Mouse (Mus musculus): Measurements from ENCODE around the gene Cabp7. TPM values are rescaled to one million over a fixed set of nuclear protein-coding genes. Genes with fewer than 3 reads are reported as not detected.
A peak's percentile ranks its signal among the peaks of the same experiment; 100 is the strongest.

The Cabp7 gene
- polyA plus RNA-seq (2021): 0.03 TPM

DNA sequence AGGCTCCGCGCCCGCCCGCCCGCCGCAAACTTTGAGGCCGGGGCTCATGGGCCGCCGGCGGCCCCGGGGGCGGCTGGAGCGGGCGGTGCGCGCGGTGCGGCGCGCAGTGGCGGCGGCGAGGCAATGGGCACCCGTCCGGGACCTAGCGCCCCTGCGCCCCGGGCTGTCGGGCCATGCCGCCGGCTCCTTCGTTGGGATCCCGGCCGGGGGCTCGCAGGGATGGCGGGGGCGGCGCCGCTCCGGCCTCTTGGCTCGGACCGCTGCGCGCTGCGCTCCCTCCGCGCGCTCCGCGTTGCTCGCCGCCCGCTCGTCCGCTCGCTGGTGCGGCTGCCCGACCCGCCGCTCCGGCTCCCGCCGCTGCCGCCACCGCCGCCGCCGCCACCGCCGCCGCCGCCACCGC is at the start of gene Cabp7:
Gene Cabp7 (minus strand): TSS at position 46 of the 400 bp plus-strand sequence.
- ATAC-seq (peak; percentile 6), DNase-seq (ENCODE audit: low read depth, low spot score) (no peak)
- CTCF ChIA-PET: no interaction called here
- peaks cover 68% of the 10 kb centered on the region for H3K27me3 ChIP-seq
- POLR2A ChIA-PET: no interaction called here
- TF ChIP-seq CTCF (IDR thresholded peaks at IDR 0.05): no peak
- in situ Hi-C loops (cut with MboI; ENCODE audit: low pct_unique_long_range_greater_than_20kb): no loop called here

DNA sequence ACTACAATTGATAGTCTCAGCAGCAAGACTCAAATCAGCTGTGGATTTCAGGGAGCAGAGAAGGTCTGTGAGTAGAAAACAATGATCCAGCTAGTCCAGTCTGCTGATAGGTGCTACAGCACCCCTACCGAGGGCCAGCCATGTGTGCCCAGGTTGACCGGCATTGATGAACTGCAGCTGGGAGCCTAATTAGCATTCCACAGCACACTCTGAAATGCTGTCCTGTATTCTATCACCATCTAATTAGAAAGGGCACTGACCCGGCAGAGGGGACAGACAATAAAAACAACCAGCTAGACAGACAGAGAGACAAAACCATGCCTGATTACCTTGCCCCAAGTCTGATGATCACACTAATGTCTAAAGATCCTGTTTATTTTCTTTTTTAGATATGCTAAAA is 46.4 kb upstream of the Cabp7 start:
- DNase-seq (ENCODE audit: low read depth, low spot score) (no peak), ATAC-seq (no peak)
- no peaks in the 10 kb centered on the region for H3K27me3 ChIP-seq
- in situ Hi-C loops (cut with MboI; ENCODE audit: low pct_unique_long_range_greater_than_20kb): no loop called here
- ChIA-PET POLR2A (no interaction called here), CTCF (interaction anchor here (0.9 kb wide), 1 partner anchor 20 kb away, joined by 4 read pairs; no protein-coding TSS in a partner anchor)
- no peak for TF ChIP-seq CTCF (IDR thresholded peaks at IDR 0.05)

- in situ Hi-C loops (cut with MboI; ENCODE audit: low pct_unique_long_range_greater_than_20kb): no loop called here
- CTCF ChIA-PET: no interaction called here
- no peak for DNase-seq (ENCODE audit: low read depth, low spot score)
- POLR2A ChIA-PET: no interaction called here
- H3K27me3 ChIP-seq: no peaks in the 10 kb centered on the region
- no peak for ATAC-seq
- TF ChIP-seq CTCF (IDR thresholded peaks at IDR 0.05): no peak
Observed at GRCm38 (mm10) chr11:4791549-4791948, 45.0 kb upstream of the Cabp7 start.

DNA sequence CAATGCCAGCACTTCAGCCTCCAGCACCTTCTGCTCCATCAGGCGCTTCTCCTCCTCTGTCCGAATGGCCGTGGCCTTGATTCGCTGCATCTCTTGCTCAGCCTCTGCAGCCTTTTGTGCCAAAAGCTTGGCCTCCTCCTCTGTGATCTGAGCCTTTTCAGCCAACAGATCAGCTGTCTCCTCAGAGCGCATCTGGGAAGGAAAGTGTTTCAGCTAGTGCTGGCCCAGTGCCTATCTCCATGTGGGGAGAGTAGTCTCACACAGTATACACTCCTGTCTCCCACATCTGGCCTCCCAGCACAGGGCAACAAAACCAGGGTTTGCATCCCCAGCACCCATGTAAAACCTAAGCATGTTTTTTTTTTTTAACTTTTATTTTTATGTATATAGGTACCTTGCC is 43.1 kb upstream of the Cabp7 start:
- DNase-seq (ENCODE audit: low read depth, low spot score) (no peak), ATAC-seq (no peak)
- CTCF ChIA-PET: no interaction called here
- in situ Hi-C loops (cut with MboI; ENCODE audit: low pct_unique_long_range_greater_than_20kb): no loop called here
- H3K27me3 ChIP-seq: no peaks in the 10 kb centered on the region
- POLR2A ChIA-PET: no interaction called here
- no peak for TF ChIP-seq CTCF (IDR thresholded peaks at IDR 0.05)

GRCm38 (mm10) chr11:4784629-4785142 is 38.1 kb upstream of the Cabp7 start:
- ChIA-PET CTCF (interaction anchor here (0.8 to 1.5 kb wide), 2 partner anchors 11 to 27 kb away, joined by 4 read pairs; no protein-coding TSS in a partner anchor), POLR2A (no interaction called here)
- DNase-seq (ENCODE audit: low read depth, low spot score): no peak
- TF ChIP-seq CTCF (IDR thresholded peaks at IDR 0.05): no peak
- H3K27me3 ChIP-seq: no peaks in the 10 kb centered on the region
- no peak for ATAC-seq
- in situ Hi-C loops (cut with MboI; ENCODE audit: low pct_unique_long_range_greater_than_20kb): no loop called here

- TF ChIP-seq CTCF (IDR thresholded peaks at IDR 0.05): no peak
- POLR2A ChIA-PET: no interaction called here
- CTCF ChIA-PET: no interaction called here
- in situ Hi-C loops (cut with MboI; ENCODE audit: low pct_unique_long_range_greater_than_20kb): no loop called here
- H3K27me3 ChIP-seq: no peaks in the 10 kb centered on the region
- ATAC-seq (no peak), DNase-seq (ENCODE audit: low read depth, low spot score) (no peak)
Observed at GRCm38 (mm10) chr11:4783116-4783515, 36.5 kb upstream of the Cabp7 start.

DNA sequence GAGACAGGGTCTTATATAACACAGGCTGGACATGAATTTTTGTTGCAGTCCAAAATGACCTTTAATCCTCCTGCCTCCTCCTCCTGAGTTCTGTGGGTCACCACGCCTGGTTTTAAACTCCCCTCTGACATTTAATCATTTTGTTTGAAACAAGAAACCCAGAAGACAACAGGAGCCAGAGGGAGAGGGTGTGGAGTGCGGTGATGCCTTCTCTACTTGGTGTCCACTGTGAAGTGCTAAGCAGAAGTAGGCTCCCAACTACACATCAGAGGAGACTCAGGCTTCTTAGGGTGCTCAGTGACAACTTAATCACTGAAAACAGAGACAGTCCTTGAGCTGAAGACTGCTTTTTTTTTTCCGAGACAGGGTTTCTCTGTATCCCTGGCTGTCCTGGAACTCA is 34.3 kb upstream of the Cabp7 start:
- in situ Hi-C loops (cut with MboI; ENCODE audit: low pct_unique_long_range_greater_than_20kb): no loop called here
- POLR2A ChIA-PET: no interaction called here
- CTCF ChIA-PET: no interaction called here
- no peak for TF ChIP-seq CTCF (IDR thresholded peaks at IDR 0.05)
- no peak for DNase-seq (ENCODE audit: low read depth, low spot score)
- ATAC-seq: no peak
- no peaks in the 10 kb centered on the region for H3K27me3 ChIP-seq

- POLR2A ChIA-PET: no interaction called here
- in situ Hi-C loops (cut with MboI; ENCODE audit: low pct_unique_long_range_greater_than_20kb): loop anchor here (5.0 kb wide), 1 partner anchor 336 kb away; no protein-coding TSS in a partner anchor
- CTCF ChIA-PET: interaction anchor here (0.6 to 2.0 kb wide), 6 partner anchors 11 to 70 kb away, joined by 3 to 5 read pairs (median 4); no protein-coding TSS in a partner anchor
- TF ChIP-seq CTCF (IDR thresholded peaks at IDR 0.05): no peak
- ATAC-seq (no peak), DNase-seq (ENCODE audit: low read depth, low spot score) (no peak)
- H3K27me3 ChIP-seq: no peaks in the 10 kb centered on the region
Observed at GRCm38 (mm10) chr11:4772925-4773324, 26.3 kb upstream of the Cabp7 start.

DNA sequence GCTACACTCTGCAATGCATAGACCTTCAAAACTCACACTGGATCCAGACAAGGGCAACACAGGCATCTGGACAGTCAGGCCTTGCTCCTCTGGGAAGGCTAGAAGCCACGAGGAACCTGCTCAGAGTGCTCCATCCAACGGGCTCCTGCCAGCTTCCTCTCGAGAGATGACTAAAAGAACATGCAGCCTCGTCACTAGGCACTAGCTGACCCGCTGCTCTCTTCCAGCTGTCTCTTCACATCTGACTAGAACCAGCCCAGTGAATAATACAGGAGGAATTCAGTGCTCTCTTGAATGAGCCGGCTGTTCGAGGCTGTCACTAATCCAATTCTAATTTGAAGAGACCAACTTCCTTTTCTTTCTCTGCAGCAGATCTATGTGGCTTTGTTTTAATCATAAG is 25.2 kb upstream of the Cabp7 start:
- TF ChIP-seq CTCF (IDR thresholded peaks at IDR 0.05): no peak
- in situ Hi-C loops (cut with MboI; ENCODE audit: low pct_unique_long_range_greater_than_20kb): loop anchor here (5.0 kb wide), 1 partner anchor 334 kb away; no protein-coding TSS in a partner anchor
- no peaks in the 10 kb centered on the region for H3K27me3 ChIP-seq
- ATAC-seq: no peak
- CTCF ChIA-PET: interaction anchor here (0.7 kb wide), 1 partner anchor 28 kb away, joined by 3 read pairs; no protein-coding TSS in a partner anchor
- no peak for DNase-seq (ENCODE audit: low read depth, low spot score)
- POLR2A ChIA-PET: no interaction called here

DNA sequence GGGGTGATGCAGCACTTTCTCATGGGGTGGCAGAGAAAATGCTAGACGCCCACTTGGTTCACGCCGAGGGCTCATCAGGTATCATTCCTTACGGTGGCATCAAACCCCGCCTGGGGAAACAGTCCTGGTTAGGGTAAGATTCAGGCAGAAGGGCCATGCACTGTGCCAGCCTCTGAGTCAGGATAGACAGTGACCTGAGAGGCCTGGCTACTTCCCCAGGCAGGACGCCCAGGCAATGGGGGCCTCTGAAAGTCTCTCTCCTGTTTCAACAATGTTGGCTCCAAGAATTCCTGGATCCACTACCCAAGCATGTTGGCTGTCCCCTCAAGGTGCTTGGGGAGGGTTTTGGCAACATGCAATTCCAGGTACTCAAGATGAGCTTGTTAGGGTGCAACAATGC is 23.3 kb upstream of the Cabp7 start:
- no peak for TF ChIP-seq CTCF (IDR thresholded peaks at IDR 0.05)
- H3K27me3 ChIP-seq: no peaks in the 10 kb centered on the region
- CTCF ChIA-PET: interaction anchor here (1.2 kb wide), 1 partner anchor 25 kb away, joined by 3 read pairs; no protein-coding TSS in a partner anchor
- DNase-seq (ENCODE audit: low read depth, low spot score) (no peak), ATAC-seq (no peak)
- POLR2A ChIA-PET: no interaction called here
- in situ Hi-C loops (cut with MboI; ENCODE audit: low pct_unique_long_range_greater_than_20kb): loop anchor here (5.0 kb wide), 1 partner anchor 333 kb away; no protein-coding TSS in a partner anchor

DNA sequence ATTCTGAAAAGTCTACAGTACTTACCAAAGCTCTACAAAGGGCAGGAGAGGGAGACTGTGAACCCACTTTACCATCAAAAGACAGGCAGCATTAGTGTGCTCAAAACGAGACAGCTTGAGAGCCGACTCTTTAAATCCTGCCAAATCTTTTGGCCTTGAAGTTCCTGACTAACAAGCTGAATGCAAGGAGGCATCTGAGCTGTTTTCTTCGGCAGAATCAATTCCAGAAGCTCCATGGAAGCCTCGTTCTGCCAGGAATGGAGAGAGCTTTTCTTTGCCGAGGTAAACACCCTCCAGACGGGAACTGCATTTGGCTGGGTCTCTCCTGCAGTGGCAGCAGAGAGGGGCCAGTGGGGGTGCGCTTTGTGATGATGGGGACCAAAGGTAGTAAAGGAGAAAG is 22.7 kb upstream of the Cabp7 start:
- ATAC-seq (no peak), DNase-seq (ENCODE audit: low read depth, low spot score) (no peak)
- in situ Hi-C loops (cut with MboI; ENCODE audit: low pct_unique_long_range_greater_than_20kb): no loop called here
- POLR2A ChIA-PET: no interaction called here
- H3K27me3 ChIP-seq: no peaks in the 10 kb centered on the region
- no peak for TF ChIP-seq CTCF (IDR thresholded peaks at IDR 0.05)
- CTCF ChIA-PET: no interaction called here

DNA sequence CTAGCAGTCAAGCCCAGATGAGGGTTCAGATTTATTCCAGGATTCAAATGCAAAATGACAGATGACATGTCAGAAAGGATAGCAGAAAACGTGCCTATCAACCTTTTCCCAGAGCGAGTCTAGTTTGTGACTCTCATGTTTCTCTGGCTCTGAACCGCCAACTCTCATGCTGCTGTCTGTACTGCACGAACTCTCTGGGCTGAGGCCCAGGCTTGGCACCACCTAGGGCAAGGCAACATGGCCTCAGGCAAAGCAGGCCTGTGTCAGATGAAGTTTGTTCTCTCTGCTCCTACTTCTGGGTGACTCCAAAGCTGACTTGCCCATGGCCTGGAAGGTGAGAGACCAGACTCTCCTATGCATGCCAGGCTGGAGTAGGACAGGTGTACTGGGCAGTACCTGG is 21.8 kb upstream of the Cabp7 start:
- ATAC-seq: no peak

More for the DNA sequence above, 21.8 kb upstream of the Cabp7 start:
- no peaks in the 10 kb centered on the region for H3K27me3 ChIP-seq
- ChIA-PET POLR2A (no interaction called here), CTCF (no interaction called here)
- no peak for TF ChIP-seq CTCF (IDR thresholded peaks at IDR 0.05)
- in situ Hi-C loops (cut with MboI; ENCODE audit: low pct_unique_long_range_greater_than_20kb): no loop called here
- DNase-seq (ENCODE audit: low read depth, low spot score): no peak

Measured in Patski (cell line).